Mouse (Mus musculus): ENCODE measurements at regions not wholly inside any gene's neighbourhood (a gene's known extent, or its start where the extent isn't known, plus 50 kb on each side); places are given as distances from the start of the nearest gene placed in this dataset.

- Histone ChIP-seq H3K4me3 (ENCODE audit: low read depth, low read length) (no peak overlapping the region), H3K27me3 (ENCODE audit: control insufficient read depth, insufficient read depth, low read length) (no peaks in the 10 kb centered on the region), H3K9me3 (replicated peaks; ENCODE audit: control insufficient read depth, low read length) (no peaks in the 10 kb centered on the region), H3K9ac (replicated peaks; ENCODE audit: low read length) (no peak overlapping the region), H3K27ac (replicated peaks; ENCODE audit: low read depth, low read length) (no peak overlapping the region), H3K36me3 (replicated peaks; ENCODE audit: control insufficient read depth, insufficient read depth, low read depth, low read length) (no peaks in the 10 kb centered on the region), H3K4me2 (ENCODE audit: low read depth, low read length) (no peak overlapping the region), H3K4me1 (ENCODE audit: control insufficient read depth, insufficient read depth, low read length) (no peaks in the 10 kb centered on the region)
- ATAC-seq (replicated peaks; ENCODE audit: insufficient number of reproducible peaks, low FRiP score, low TSS enrichment, low read depth): no peak
- 75% methylated on average over 9 of the region's 9 CpGs for WGBS
- DNase-seq (ENCODE audit: low spot score): no peak
Measured at GRCm38 (mm10) chr13:42358588-42358987, 57.3 kb downstream of the Edn1 start.

DNA sequence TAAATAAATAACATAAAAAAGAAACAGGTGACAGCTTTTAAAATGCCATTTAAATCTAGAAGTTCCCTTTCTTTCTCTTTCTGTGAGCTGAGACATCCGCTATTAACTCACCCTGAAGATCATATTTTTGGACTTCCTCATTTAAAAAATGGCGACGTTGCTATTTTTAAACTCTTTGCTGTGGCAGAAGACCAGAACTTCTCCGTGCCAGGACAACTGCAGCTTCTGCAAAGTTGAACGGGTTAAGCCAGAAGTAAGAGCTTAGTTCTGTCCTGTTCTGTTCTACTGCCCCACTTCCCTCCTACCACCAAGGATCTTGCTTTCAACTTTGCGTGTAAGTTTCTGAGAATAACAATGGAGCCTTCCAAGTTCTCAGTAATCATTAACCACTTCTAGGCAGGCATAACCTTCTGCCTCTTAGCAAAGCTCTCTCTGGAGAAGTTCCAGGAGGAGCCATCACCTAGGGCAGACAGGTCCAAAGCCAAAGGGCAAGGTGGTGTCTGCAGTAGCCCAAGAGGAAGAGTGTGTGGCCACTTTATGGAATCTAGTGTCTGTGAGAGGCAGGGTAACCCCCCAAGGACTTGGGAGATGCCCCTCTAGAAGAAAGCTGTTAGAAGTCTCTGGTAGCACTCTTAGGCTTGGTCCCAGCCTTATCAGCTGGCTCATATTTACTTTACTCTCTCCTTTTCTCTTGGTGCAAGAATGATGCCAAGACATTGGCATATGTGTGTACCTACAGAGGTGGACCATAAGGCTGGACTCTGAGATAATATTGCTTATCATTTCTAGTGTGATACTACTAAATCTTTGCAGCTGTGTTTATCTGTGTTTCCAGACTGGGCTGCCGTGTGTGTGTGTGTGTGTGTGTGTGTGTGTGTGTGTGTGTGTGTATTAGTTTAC is 66.6 kb downstream of the Edn1 start:
- no peaks in the 10 kb centered on the region for H3K9me3 ChIP-seq (replicated peaks; ENCODE audit: control insufficient read depth, low read length)
- DNase-seq (ENCODE audit: low spot score): no peak
- no peaks in the 10 kb centered on the region for H3K4me1 ChIP-seq (ENCODE audit: control insufficient read depth, insufficient read depth, low read length)
- no peak overlapping the region for H3K27ac ChIP-seq (replicated peaks; ENCODE audit: low read depth, low read length)
- no peak overlapping the region for H3K4me3 ChIP-seq (ENCODE audit: low read depth, low read length)
- no peak overlapping the region for H3K9ac ChIP-seq (replicated peaks; ENCODE audit: low read length)
- no peak overlapping the region for H3K4me2 ChIP-seq (ENCODE audit: low read depth, low read length)
- H3K27me3 ChIP-seq (ENCODE audit: control insufficient read depth, insufficient read depth, low read length): no peaks in the 10 kb centered on the region
- no peak for ATAC-seq (replicated peaks; ENCODE audit: insufficient number of reproducible peaks, low FRiP score, low TSS enrichment, low read depth)
- no peaks in the 10 kb centered on the region for H3K36me3 ChIP-seq (replicated peaks; ENCODE audit: control insufficient read depth, insufficient read depth, low read depth, low read length)
- 86% methylated on average over 7 of the region's 7 CpGs for WGBS

- 89% methylated on average over 1 of the region's 1 CpGs for WGBS
Measured at GRCm38 (mm10) chr13:42369826-42370225, 68.5 kb downstream of the Edn1 start.

DNA sequence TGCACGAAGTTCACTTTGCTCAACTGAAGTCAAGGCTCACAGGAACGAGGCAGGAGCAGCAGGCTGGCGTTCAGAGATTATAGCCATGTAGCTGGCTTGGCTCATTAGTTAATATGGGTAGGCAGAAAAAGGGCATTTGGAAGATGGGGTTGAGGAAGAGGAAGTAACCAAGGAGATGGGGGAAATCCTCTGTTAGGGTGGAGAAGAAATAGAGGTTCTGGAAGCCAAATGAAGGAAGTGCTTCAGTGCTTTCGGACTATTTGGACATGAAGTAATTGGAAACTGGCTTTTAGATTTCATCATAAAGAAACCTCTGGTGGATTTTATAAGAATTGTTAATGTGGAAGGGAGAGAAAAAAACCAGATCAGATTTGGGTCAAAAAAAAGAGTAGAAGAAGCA is 70.9 kb downstream of the Edn1 start:
- no peak overlapping the region for H3K27ac ChIP-seq (replicated peaks; ENCODE audit: low read depth, low read length)
- no peaks in the 10 kb centered on the region for H3K27me3 ChIP-seq (ENCODE audit: control insufficient read depth, insufficient read depth, low read length)
- no peaks in the 10 kb centered on the region for H3K36me3 ChIP-seq (replicated peaks; ENCODE audit: control insufficient read depth, insufficient read depth, low read depth, low read length)
- H3K4me2 ChIP-seq (ENCODE audit: low read depth, low read length): no peak overlapping the region
- no peak overlapping the region for H3K9ac ChIP-seq (replicated peaks; ENCODE audit: low read length)
- 86% methylated on average over 4 of the region's 4 CpGs for WGBS
- DNase-seq (ENCODE audit: low spot score) (no peak), ATAC-seq (replicated peaks; ENCODE audit: insufficient number of reproducible peaks, low FRiP score, low TSS enrichment, low read depth) (no peak)
- no peaks in the 10 kb centered on the region for H3K4me1 ChIP-seq (ENCODE audit: control insufficient read depth, insufficient read depth, low read length)
- H3K9me3 ChIP-seq (replicated peaks; ENCODE audit: control insufficient read depth, low read length): no peaks in the 10 kb centered on the region
- no peak overlapping the region for H3K4me3 ChIP-seq (ENCODE audit: low read depth, low read length)

More at GRCm38 (mm10) chr13:42369826-42370225, 68.5 kb downstream of the Edn1 start:
- Histone ChIP-seq H3K4me1 (ENCODE audit: control insufficient read depth, insufficient read depth, low read length) (no peaks in the 10 kb centered on the region), H3K27me3 (ENCODE audit: control insufficient read depth, insufficient read depth, low read length) (no peaks in the 10 kb centered on the region), H3K4me3 (ENCODE audit: low read depth, low read length) (no peak overlapping the region), H3K9me3 (replicated peaks; ENCODE audit: control insufficient read depth, low read length) (no peaks in the 10 kb centered on the region), H3K27ac (replicated peaks; ENCODE audit: low read depth, low read length) (no peak overlapping the region), H3K9ac (replicated peaks; ENCODE audit: low read length) (no peak overlapping the region), H3K36me3 (replicated peaks; ENCODE audit: control insufficient read depth, insufficient read depth, low read depth, low read length) (no peaks in the 10 kb centered on the region), H3K4me2 (ENCODE audit: low read depth, low read length) (no peak overlapping the region)
- DNase-seq (ENCODE audit: low spot score): no peak
- ATAC-seq (replicated peaks; ENCODE audit: insufficient number of reproducible peaks, low FRiP score, low TSS enrichment, low read depth): no peak

- Histone ChIP-seq H3K4me2 (ENCODE audit: low read depth, low read length) (no peak overlapping the region), H3K9ac (replicated peaks; ENCODE audit: low read length) (no peak overlapping the region), H3K27ac (replicated peaks; ENCODE audit: low read depth, low read length) (no peak overlapping the region), H3K9me3 (replicated peaks; ENCODE audit: control insufficient read depth, low read length) (no peaks in the 10 kb centered on the region), H3K4me1 (ENCODE audit: control insufficient read depth, insufficient read depth, low read length) (no peaks in the 10 kb centered on the region), H3K4me3 (ENCODE audit: low read depth, low read length) (no peak overlapping the region), H3K27me3 (ENCODE audit: control insufficient read depth, insufficient read depth, low read length) (no peaks in the 10 kb centered on the region), H3K36me3 (replicated peaks; ENCODE audit: control insufficient read depth, insufficient read depth, low read depth, low read length) (no peaks in the 10 kb centered on the region)
- WGBS: 87% methylated on average over 8 of the region's 8 CpGs
- DNase-seq (ENCODE audit: low spot score) (no peak), ATAC-seq (replicated peaks; ENCODE audit: insufficient number of reproducible peaks, low FRiP score, low TSS enrichment, low read depth) (no peak)
Measured at GRCm38 (mm10) chr13:42374181-42374596, 72.9 kb downstream of the Edn1 start.

DNA sequence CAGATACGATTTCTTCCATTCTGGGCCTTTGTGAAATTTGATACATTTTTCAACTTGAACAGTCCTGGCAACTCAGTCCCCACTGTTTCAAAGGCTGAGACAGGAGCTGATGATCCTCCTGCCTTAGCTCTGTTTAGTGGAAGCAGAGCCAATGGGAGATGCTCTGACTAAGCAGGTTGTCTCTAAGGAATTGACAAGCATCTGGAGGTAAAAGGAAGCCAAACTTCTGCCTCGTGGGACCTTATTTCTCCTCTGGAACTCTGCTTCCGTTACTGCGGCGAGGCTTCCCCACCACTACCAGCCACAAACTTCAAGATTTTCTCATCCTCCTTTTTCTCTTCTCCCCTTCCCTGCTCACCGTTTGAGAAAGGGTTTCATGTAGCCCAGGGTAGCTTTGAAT is 78.4 kb downstream of the Edn1 start:
- Histone ChIP-seq H3K27ac (replicated peaks; ENCODE audit: low read depth, low read length) (no peak overlapping the region), H3K4me2 (ENCODE audit: low read depth, low read length) (no peak overlapping the region), H3K9me3 (replicated peaks; ENCODE audit: control insufficient read depth, low read length) (no peaks in the 10 kb centered on the region), H3K4me1 (ENCODE audit: control insufficient read depth, insufficient read depth, low read length) (no peaks in the 10 kb centered on the region), H3K27me3 (ENCODE audit: control insufficient read depth, insufficient read depth, low read length) (no peaks in the 10 kb centered on the region), H3K36me3 (replicated peaks; ENCODE audit: control insufficient read depth, insufficient read depth, low read depth, low read length) (no peaks in the 10 kb centered on the region), H3K9ac (replicated peaks; ENCODE audit: low read length) (no peak overlapping the region), H3K4me3 (ENCODE audit: low read depth, low read length) (no peak overlapping the region)
- DNase-seq (ENCODE audit: low spot score) (no peak), ATAC-seq (replicated peaks; ENCODE audit: insufficient number of reproducible peaks, low FRiP score, low TSS enrichment, low read depth) (no peak)
- WGBS: 72% methylated on average over 6 of the region's 6 CpGs

DNA sequence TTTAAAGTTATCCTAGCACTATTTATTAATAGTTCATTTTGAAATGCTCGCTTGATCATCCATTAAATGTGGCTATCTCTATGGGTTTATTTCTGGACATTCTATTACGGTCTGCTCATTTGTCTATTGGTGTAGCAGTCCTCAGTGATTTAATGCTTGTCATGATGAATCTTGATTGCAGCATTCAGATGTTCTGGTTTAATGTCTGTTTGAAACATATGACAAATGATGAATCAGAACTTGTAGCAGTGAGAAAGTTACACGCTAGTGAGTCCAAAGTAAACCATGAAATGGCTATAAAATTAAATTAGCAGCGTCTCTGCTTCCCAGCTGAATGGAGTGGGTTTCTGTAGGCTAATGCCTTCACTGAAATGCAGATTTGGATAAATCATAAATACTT is 81.8 kb downstream of the Edn1 start:
- no peak overlapping the region for H3K4me2 ChIP-seq (ENCODE audit: low read depth, low read length)
- no peak overlapping the region for H3K4me3 ChIP-seq (ENCODE audit: low read depth, low read length)
- no peak overlapping the region for H3K9ac ChIP-seq (replicated peaks; ENCODE audit: low read length)
- H3K27ac ChIP-seq (replicated peaks; ENCODE audit: low read depth, low read length): no peak overlapping the region
- H3K27me3 ChIP-seq (ENCODE audit: control insufficient read depth, insufficient read depth, low read length): no peaks in the 10 kb centered on the region
- H3K9me3 ChIP-seq (replicated peaks; ENCODE audit: control insufficient read depth, low read length): no peaks in the 10 kb centered on the region
- no peak for DNase-seq (ENCODE audit: low spot score)
- 89% methylated on average over 4 of the region's 4 CpGs for WGBS
- H3K4me1 ChIP-seq (ENCODE audit: control insufficient read depth, insufficient read depth, low read length): no peaks in the 10 kb centered on the region
- H3K36me3 ChIP-seq (replicated peaks; ENCODE audit: control insufficient read depth, insufficient read depth, low read depth, low read length): no peaks in the 10 kb centered on the region
- no peak for ATAC-seq (replicated peaks; ENCODE audit: insufficient number of reproducible peaks, low FRiP score, low TSS enrichment, low read depth)

- no peak overlapping the region for H3K9ac ChIP-seq (replicated peaks; ENCODE audit: low read length)
- WGBS: 96% methylated on average over 1 of the region's 1 CpGs
- no peaks in the 10 kb centered on the region for H3K27me3 ChIP-seq (ENCODE audit: control insufficient read depth, insufficient read depth, low read length)
- no peaks in the 10 kb centered on the region for H3K4me1 ChIP-seq (ENCODE audit: control insufficient read depth, insufficient read depth, low read length)
- H3K4me3 ChIP-seq (ENCODE audit: low read depth, low read length): no peak overlapping the region
- no peak overlapping the region for H3K27ac ChIP-seq (replicated peaks; ENCODE audit: low read depth, low read length)
- H3K9me3 ChIP-seq (replicated peaks; ENCODE audit: control insufficient read depth, low read length): no peaks in the 10 kb centered on the region
- H3K4me2 ChIP-seq (ENCODE audit: low read depth, low read length): no peak overlapping the region
- DNase-seq (ENCODE audit: low spot score): no peak
- ATAC-seq (replicated peaks; ENCODE audit: insufficient number of reproducible peaks, low FRiP score, low TSS enrichment, low read depth): no peak
- H3K36me3 ChIP-seq (replicated peaks; ENCODE audit: control insufficient read depth, insufficient read depth, low read depth, low read length): no peaks in the 10 kb centered on the region
Measured at GRCm38 (mm10) chr13:42390389-42390788, 89.1 kb downstream of the Edn1 start.
